Mouse (Mus musculus): ENCODE measurements around the gene Ptcd1.
"Not testable (repeated sequence)": the region's sequence is repeated elsewhere in the genome, so short reads cannot be mapped to it uniquely, and the experiment has no call there.

Gene Ptcd1

GRCm38 (mm10) chr5:145164710-145165109 is 2.2 kb downstream of the Ptcd1 start:
- no peak for DNase-seq (ENCODE audit: extremely low spot score, low spot score)

- DNase-seq (ENCODE audit: extremely low spot score, low spot score) = no peak
Measured at GRCm38 (mm10) chr5:145161361-145161760, 5.5 kb downstream of the Ptcd1 start.

DNA sequence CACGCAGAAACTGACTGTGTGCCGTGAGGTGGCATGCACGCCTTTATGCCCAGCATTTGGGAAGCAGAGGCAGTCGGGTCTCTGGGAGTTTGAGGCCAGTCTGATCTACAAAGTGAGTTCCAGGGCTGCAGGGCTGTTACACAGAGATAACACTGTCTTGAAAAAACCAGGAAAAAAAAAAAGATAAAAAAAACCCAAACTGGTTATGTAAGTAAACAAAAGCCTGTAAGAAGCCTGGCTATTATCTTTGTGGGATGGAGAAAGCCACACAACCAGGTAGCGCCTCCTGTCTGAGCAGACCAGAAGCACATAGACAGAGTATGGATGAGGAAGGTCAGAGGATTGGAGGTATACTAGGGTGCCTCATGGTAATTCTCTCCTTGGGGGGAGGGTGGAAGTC is 14.2 kb downstream of the Ptcd1 start:
- DNase-seq (ENCODE audit: extremely low spot score, low spot score) = no peak

DNA sequence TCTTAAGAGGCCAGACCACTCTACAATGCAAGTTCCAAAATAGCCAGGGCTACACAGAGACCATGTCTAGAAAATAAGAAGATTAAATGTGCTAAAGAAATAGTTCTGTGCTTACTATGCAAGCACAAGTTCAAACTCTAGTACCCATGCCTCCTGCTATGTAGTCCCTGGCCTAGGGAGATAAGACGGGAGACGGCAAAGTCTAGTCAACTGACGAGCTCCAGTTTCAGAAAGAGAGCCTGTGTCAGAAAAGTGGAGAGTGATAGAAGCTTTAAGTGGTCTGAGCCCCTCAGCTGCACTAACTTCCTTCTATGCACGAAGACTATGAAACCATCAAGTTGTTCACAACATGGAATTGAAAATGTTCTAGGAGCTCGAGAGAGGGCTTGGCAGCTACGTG is 17.6 kb downstream of the Ptcd1 start:
- no peak for DNase-seq (ENCODE audit: extremely low spot score, low spot score)

DNA sequence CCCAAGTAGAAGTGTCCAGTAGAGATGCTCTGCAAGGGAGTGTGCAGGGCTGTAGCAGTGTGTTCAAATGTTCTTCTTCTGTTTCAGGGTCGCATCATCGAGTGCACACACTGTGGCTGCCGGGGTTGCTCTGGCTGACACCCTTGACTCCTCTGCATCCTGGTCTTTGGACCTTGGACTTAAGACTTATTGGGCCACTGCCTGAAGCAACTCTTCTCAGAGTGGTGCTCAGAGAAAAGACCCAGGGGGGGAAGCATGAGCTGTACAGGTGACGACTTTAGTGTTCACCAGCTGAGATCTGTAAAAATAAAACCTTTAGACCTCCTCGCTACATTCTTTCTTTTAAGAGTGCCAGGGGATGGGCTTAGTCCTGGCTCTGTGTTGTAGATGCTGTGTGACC is 19.2 kb downstream of the Ptcd1 start:
- DNase-seq (ENCODE audit: extremely low spot score, low spot score) = no peak

GRCm38 (mm10) chr5:145140611-145141010 is 26.3 kb downstream of the Ptcd1 start:
- DNase-seq (ENCODE audit: extremely low spot score, low spot score) = peak; percentile 26

DNA sequence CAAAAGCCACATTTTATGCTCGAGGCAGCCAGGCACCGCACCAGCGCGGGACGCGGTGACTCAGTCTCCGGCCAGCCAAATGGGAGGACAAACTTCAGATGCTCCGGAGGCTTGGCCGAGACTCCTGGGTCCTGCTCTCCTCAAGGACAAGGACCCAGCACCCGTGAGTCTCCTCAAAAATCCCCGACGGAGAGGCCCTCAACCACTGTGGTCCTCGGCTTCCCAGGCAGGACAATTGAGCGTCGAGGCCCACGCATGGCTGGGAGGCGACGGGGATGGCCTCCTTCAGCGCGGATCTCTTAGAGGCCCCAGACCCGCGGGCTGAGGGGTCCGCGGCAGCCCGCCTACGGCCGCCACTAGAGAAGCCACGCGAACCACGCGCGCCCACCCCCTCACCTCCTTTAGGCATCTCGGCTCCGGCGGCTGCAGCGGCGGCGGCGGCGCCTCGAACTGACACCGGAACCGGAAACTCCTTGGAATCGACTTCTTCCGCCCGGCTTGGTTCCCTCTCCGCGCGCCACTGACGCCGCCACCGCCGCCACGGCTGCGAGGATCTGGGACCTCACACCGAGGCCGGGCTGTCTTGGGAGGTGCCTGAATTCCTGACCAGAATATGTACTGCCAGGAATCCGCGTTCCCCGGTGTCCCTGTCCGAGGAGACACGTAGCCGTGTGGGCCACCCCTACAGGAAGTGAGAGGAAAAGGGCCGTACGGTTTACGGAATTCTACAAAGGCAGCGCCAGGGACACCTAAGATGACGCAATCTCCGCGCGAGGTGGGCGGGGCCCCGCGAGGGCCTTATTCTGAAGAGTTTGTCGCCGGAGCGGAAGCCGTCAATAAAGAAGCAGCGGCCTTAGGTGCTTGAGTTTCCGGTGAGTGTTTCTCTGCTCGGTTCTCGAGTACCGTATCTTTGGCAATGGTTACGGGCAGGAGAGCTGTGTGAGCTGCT is 27.1 kb downstream of the Ptcd1 start, which contains the start of the genes Pdap1 and Bud31:
Pdap1 (minus strand) TSS at position 668 of the 949 bp plus-strand sequence.
Bud31 (plus strand) TSS at position 792 of the 949 bp plus-strand sequence.
- peak; percentile 96 for DNase-seq (ENCODE audit: extremely low spot score, low spot score)

- DNase-seq (ENCODE audit: extremely low spot score, low spot score) = no peak
Measured at GRCm38 (mm10) chr5:145138836-145139235, 28.1 kb downstream of the Ptcd1 start.

GRCm38 (mm10) chr5:145133275-145133674 is 33.6 kb downstream of the Ptcd1 start:
- not testable (repeated sequence) for DNase-seq (ENCODE audit: extremely low spot score, low spot score)

DNA sequence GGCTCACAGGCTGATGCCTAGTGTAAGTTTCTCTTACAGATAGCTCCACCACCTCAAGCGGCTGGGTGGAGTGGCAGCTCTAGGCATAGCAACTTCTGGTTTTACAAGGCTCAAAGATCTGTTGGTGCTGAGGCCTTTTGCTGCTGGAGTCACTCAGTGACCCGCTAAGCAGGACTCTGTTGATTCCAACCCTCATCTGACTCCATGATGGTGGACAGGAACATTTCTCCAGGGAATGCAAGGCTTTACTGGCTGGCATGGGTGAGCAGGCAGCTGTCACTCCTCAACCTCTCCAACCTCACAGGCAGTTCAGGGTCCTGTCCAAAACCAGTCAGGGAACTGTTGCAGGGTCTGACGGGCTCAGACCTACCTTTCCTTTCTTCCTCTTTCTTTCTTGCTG is 35.9 kb downstream of the Ptcd1 start:
- DNase-seq (ENCODE audit: extremely low spot score, low spot score) = no peak

- DNase-seq (ENCODE audit: extremely low spot score, low spot score) = no peak
Measured at GRCm38 (mm10) chr5:145130191-145130590, 36.7 kb downstream of the Ptcd1 start.

GRCm38 (mm10) chr5:145129773-145130172 is 37.1 kb downstream of the Ptcd1 start:
- not testable (repeated sequence) for DNase-seq (ENCODE audit: extremely low spot score, low spot score)

DNA sequence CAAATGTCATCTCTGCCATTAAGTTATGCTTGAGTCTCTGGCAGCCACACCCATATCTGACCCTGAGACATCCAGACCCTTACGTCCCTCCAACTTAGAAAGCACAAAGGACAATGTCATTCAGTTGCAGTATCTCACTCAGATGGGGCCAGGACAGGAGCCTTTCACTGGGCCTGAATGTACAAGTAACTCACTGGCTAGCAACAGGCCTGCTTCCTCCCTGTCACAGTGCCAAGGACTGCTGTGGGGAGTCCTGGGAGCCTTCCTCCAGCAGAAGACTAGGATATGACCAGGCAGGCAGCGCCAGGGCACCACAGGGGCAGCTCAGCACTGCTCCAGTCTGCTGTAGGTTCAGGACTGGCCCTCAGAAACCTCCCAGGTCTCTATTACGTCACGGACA is 37.8 kb downstream of the Ptcd1 start:
- no peak for DNase-seq (ENCODE audit: extremely low spot score, low spot score)

DNA sequence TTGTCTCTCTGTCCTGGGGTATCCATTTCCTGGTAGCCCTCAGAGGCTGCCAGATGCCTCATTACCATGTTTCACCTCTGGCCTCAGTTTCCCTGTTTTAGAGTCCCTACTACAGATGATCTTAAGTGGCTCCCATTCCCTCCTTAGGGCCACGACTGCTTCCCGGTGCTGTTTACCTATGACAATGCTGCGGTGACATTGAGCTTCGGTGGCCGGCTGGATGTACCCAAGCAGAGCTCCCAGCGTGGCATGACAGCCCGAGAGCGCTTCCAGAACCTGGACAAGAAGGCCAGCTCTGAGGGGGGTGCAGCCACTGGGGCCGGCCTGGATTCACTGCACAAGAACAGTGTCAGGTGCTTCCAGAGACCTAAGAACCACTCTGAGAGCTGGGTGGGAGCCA is 40.3 kb downstream of the Ptcd1 start:
- DNase-seq (ENCODE audit: extremely low spot score, low spot score) = no peak

GRCm38 (mm10) chr5:145123396-145123795 is 43.5 kb downstream of the Ptcd1 start:
- no peak for DNase-seq (ENCODE audit: extremely low spot score, low spot score)

DNA sequence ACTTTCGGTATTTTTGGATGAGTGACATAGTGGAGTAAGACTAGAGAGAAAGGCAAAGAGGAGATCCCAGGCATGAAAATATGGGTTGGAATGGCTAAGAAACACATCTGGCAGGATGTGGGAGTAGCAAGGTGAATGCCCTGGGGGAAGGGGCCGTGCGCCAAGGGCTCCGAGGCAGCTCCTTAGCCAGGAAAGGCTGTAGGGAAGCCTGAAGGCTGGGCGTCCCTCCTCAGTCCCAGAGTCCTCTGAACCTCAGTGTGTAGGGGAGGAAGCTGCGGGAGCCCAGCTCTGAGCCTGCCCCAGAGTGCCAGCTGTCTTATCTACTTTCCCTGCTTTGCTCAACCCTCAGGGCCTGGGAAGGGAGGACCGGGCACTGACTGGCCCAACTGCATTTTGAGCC is 46.0 kb downstream of the Ptcd1 start:
- no peak for DNase-seq (ENCODE audit: extremely low spot score, low spot score)

GRCm38 (mm10) chr5:145119385-145119784 is 47.5 kb downstream of the Ptcd1 start:
- DNase-seq (ENCODE audit: extremely low spot score, low spot score) = no peak

- no peak for DNase-seq (ENCODE audit: extremely low spot score, low spot score)
Measured at GRCm38 (mm10) chr5:145118461-145118860, 48.4 kb downstream of the Ptcd1 start.

DNA sequence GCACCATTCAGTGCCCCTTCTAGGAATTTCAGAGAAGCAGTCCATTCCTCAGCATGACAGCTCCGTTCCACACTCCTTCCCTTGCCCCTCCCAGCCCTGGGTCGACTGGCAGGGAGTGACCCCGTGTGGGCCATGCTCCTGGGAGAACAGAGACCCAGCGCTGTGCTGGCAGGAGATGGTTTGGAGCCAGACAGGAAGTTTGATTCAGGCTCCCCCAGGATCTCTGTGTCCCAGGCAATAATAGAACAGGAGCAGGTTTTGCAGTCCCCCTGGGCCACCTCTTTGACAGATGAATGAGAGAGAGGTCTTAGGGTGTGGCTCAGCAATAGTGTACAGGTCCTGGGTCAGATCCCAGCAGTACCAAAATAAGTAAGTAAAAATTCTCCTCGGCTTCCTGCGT is 48.9 kb downstream of the Ptcd1 start:
- no peak for DNase-seq (ENCODE audit: extremely low spot score, low spot score)

DNA sequence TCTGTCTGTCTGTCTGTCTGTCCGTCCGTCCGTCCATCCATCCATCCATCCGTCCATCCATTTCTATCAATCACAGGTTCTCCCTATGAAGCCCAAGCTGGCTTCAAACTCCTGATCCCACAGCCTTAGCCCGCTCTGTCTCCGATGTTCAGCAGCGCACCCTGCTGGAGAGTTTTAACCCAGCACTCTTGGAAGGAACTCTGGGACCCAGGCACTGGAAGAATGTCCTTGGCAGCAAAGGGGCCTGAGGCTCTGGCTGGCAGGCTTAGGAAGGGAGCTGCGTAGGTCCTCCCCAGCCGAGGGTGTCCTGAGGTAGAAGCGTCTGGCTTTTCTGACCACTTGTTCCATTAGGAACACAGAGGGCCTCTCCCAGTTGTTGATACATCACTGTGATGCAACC is 50.0 kb downstream of the Ptcd1 start:
- peak; percentile 49 for DNase-seq (ENCODE audit: extremely low spot score, low spot score)

DNA sequence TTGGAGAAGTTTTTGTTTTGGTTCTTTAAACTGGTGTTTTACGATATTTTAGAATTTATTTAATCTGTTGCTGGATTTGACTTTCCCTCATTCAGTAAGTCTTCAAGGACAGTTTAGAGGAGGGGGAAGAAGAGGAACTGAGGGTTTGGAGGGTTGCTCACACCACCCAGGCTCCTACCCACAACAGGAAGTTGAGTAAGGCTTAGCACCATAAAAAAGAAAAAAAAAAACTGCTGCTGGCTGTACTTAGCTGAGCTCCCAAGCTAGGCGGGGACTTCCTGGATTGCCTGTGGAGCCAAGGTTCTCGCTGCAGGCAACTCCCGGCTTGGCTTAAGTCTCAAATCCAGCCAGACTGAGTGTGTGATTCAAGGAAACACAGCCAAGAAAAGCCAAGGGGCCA is 50.6 kb downstream of the Ptcd1 start:
- DNase-seq (ENCODE audit: extremely low spot score, low spot score) = no peak

GRCm38 (mm10) chr5:145115736-145116135 is 51.2 kb downstream of the Ptcd1 start:
- DNase-seq (ENCODE audit: extremely low spot score, low spot score) = no peak

Data from neural tube, embryonic 10.5 days (tissue).